Mouse (Mus musculus) midbrain, embryonic 13.5 days (tissue): ENCODE results near the gene Vim. TPM values are rescaled to one million over a fixed set of nuclear protein-coding genes. Genes with fewer than 3 reads are reported as not detected.

Source experiments
- ATAC-seq: fragments of 200-750 bp; cut with Nextera tagmentation; 2 replicates; pipeline ENCODE4 v1.8.0; 2017; ENCODE audit warnings: mild to moderate bottlenecking, moderate TSS enrichment, moderate library complexity
- H3K27ac ChIP-seq: fragments of 300-500 bp; sonication (generic); 2 replicates; pipeline ENCODE4 v1.5.1; 2015; ENCODE audit warnings: inconsistent platforms, mild to moderate bottlenecking, moderate library complexity
- H3K27me3 ChIP-seq: fragments of 300-500 bp; sonication (generic); 2 replicates; pipeline ENCODE4 v1.6.1; 2015; ENCODE audit warnings: mild to moderate bottlenecking, inconsistent platforms
- H3K36me3 ChIP-seq: fragments of 300-500 bp; sonication (generic); 2 replicates; pipeline ENCODE4 v1.6.1; 2015; ENCODE audit warnings: mild to moderate bottlenecking, inconsistent platforms
- H3K4me1 ChIP-seq: fragments of 300-500 bp; sonication (generic); replicated peaks from 2 replicates; pipeline ENCODE4 v1.6.1; 2015; ENCODE audit warnings: inconsistent platforms
- H3K4me2 ChIP-seq: fragments of 300-500 bp; sonication (generic); replicated peaks from 2 replicates; pipeline ENCODE4 v1.6.1; 2015; ENCODE audit warnings: moderate library complexity, mild to moderate bottlenecking, inconsistent platforms
- H3K4me3 ChIP-seq: fragments of 300-500 bp; sonication (generic); replicated peaks from 2 replicates; pipeline ENCODE4 v1.5.1; 2015; ENCODE audit warnings: mild to moderate bottlenecking, inconsistent platforms
- H3K9ac ChIP-seq: fragments of 300-500 bp; sonication (generic); replicated peaks from 2 replicates; pipeline ENCODE4 v1.6.1; 2015; ENCODE audit warnings: mild to moderate bottlenecking, inconsistent platforms
- H3K9me3 ChIP-seq: fragments of 300-500 bp; sonication (generic); 2 replicates; pipeline ENCODE4 v1.6.1; 2016; ENCODE audit warnings: mild to moderate bottlenecking, inconsistent platforms
- WGBS: fragments of 180-500 bp; shearing (Covaris S2); methylation state at CpG from one replicate; pipeline ENCODE4 v1.1.7; 2015; 5-methylcytosine and 5-hydroxymethylcytosine counted together
- polyA plus RNA-seq: library from polyadenylated mRNA; unstranded; fragments of >200 nt; fragmentation: Nextera tagmentation; extraction: Ambion mirVana; gene quantifications from 2 replicates; pipeline ENCODE4 v1.2.1, GENCODE M21; 2015

Vim gene
- polyA plus RNA-seq, 1 experiment from 2014 or later: 781 TPM

GRCm38 (mm10) chr2:13544193-13544824, 29.4 kb upstream of the Vim start, which contains the start of gene Trdmt1:
TSS of gene Trdmt1 (minus strand) at chr2:13544668.
- H3K27me3 ChIP-seq: no peaks in the 10 kb centered on the region
- no peaks in the 10 kb centered on the region for H3K36me3 ChIP-seq
- under 1% methylated on average over 39 of the region's 39 CpGs for WGBS
- peak; percentile 99 for ATAC-seq
- H3K27ac ChIP-seq: peak within 1 kb of the TSS; percentile 90
- peak within 1 kb of the TSS; percentile 55 for H3K4me3 ChIP-seq
- H3K4me1 ChIP-seq: peaks cover 13% of the 10 kb centered on the region
- H3K9me3 ChIP-seq: no peaks in the 10 kb centered on the region
- peak within 1 kb of the TSS; percentile 61 for H3K4me2 ChIP-seq
- H3K9ac ChIP-seq: peak within 1 kb of the TSS; percentile 74

GRCm38 (mm10) chr2:13548749-13549148, 25.0 kb upstream of the Vim start:
- H3K4me1 ChIP-seq: peaks cover 11% of the 10 kb centered on the region
- H3K27ac ChIP-seq: no peak overlapping the region
- 69% methylated on average over 3 of the region's 3 CpGs for WGBS
- ATAC-seq: no peak
- H3K9ac ChIP-seq: no peak overlapping the region
- no peaks in the 10 kb centered on the region for H3K36me3 ChIP-seq
- no peaks in the 10 kb centered on the region for H3K9me3 ChIP-seq
- no peak overlapping the region for H3K4me3 ChIP-seq
- H3K4me2 ChIP-seq: no peak overlapping the region
- H3K27me3 ChIP-seq: no peaks in the 10 kb centered on the region

- Histone ChIP-seq H3K4me1 (no peaks in the 10 kb centered on the region), H3K27me3 (no peaks in the 10 kb centered on the region), H3K4me3 (no peak overlapping the region), H3K4me2 (no peak overlapping the region), H3K27ac (no peak overlapping the region), H3K9ac (no peak overlapping the region), H3K9me3 (no peaks in the 10 kb centered on the region), H3K36me3 (no peaks in the 10 kb centered on the region)
- no peak for ATAC-seq
- WGBS: 64% methylated on average over 2 of the region's 2 CpGs
These were observed 19.8 kb upstream of the Vim start for GRCm38 (mm10) chr2:13553966-13554365.

- Histone ChIP-seq H3K4me1 (no peaks in the 10 kb centered on the region), H3K27ac (no peak overlapping the region), H3K9me3 (no peaks in the 10 kb centered on the region), H3K36me3 (no peaks in the 10 kb centered on the region), H3K4me2 (no peak overlapping the region), H3K9ac (no peak overlapping the region), H3K27me3 (no peaks in the 10 kb centered on the region), H3K4me3 (no peak overlapping the region)
- ATAC-seq: no peak
These were observed 17.5 kb upstream of the Vim start for GRCm38 (mm10) chr2:13556239-13556638.

GRCm38 (mm10) chr2:13557145-13558030, 16.3 kb upstream of the Vim start:
- Histone ChIP-seq H3K9ac (no peak overlapping the region), H3K9me3 (no peaks in the 10 kb centered on the region), H3K27ac (no peak overlapping the region), H3K4me1 (no peaks in the 10 kb centered on the region), H3K4me3 (no peak overlapping the region), H3K4me2 (no peak overlapping the region), H3K36me3 (no peaks in the 10 kb centered on the region), H3K27me3 (no peaks in the 10 kb centered on the region)
- 84% methylated on average over 9 of the region's 9 CpGs for WGBS
- no peak for ATAC-seq

- H3K4me3 ChIP-seq: no peak overlapping the region
- no peak for ATAC-seq
- WGBS: 46% methylated on average over 5 of the region's 5 CpGs
These were observed 15.0 kb upstream of the Vim start for GRCm38 (mm10) chr2:13558607-13559262.

GRCm38 (mm10) chr2:13559303-13559702, 14.4 kb upstream of the Vim start:
- no peak for ATAC-seq
- Histone ChIP-seq H3K4me3 (no peak overlapping the region), H3K27me3 (no peaks in the 10 kb centered on the region), H3K9ac (no peak overlapping the region), H3K4me2 (no peak overlapping the region), H3K36me3 (no peaks in the 10 kb centered on the region), H3K9me3 (no peaks in the 10 kb centered on the region), H3K4me1 (no peaks in the 10 kb centered on the region), H3K27ac (no peak overlapping the region)
- 93% methylated on average over 5 of the region's 5 CpGs for WGBS

More at GRCm38 (mm10) chr2:13558607-13559262, 15.0 kb upstream of the Vim start:
- no peaks in the 10 kb centered on the region for H3K4me1 ChIP-seq
- H3K9ac ChIP-seq: no peak overlapping the region
- H3K27ac ChIP-seq: no peak overlapping the region
- no peaks in the 10 kb centered on the region for H3K27me3 ChIP-seq
- no peaks in the 10 kb centered on the region for H3K36me3 ChIP-seq
- H3K4me2 ChIP-seq: no peak overlapping the region
- no peaks in the 10 kb centered on the region for H3K9me3 ChIP-seq

- no peak overlapping the region for H3K9ac ChIP-seq
- H3K4me1 ChIP-seq: no peaks in the 10 kb centered on the region
- no peaks in the 10 kb centered on the region for H3K36me3 ChIP-seq
- no peak overlapping the region for H3K4me3 ChIP-seq
- H3K27me3 ChIP-seq: no peaks in the 10 kb centered on the region
- WGBS: 76% methylated on average over 5 of the region's 5 CpGs
- ATAC-seq: no peak
- no peaks in the 10 kb centered on the region for H3K9me3 ChIP-seq
- no peak overlapping the region for H3K4me2 ChIP-seq
- H3K27ac ChIP-seq: no peak overlapping the region
These were observed 14.0 kb upstream of the Vim start for GRCm38 (mm10) chr2:13559729-13560128.

- Histone ChIP-seq H3K36me3 (no peaks in the 10 kb centered on the region), H3K4me2 (no peak overlapping the region), H3K4me1 (no peaks in the 10 kb centered on the region), H3K27ac (no peak overlapping the region), H3K27me3 (no peaks in the 10 kb centered on the region), H3K9ac (no peak overlapping the region), H3K4me3 (no peak overlapping the region), H3K9me3 (no peaks in the 10 kb centered on the region)
- WGBS: 96% methylated on average over 2 of the region's 2 CpGs
- no peak for ATAC-seq
These were observed 13.3 kb upstream of the Vim start for GRCm38 (mm10) chr2:13560396-13560795.

GRCm38 (mm10) chr2:13570122-13570521, 3.6 kb upstream of the Vim start:
- Histone ChIP-seq H3K9ac (no peak overlapping the region), H3K9me3 (no peaks in the 10 kb centered on the region), H3K4me1 (peaks cover 23% of the 10 kb centered on the region), H3K27me3 (no peaks in the 10 kb centered on the region), H3K4me3 (no peak overlapping the region), H3K36me3 (no peaks in the 10 kb centered on the region), H3K27ac (no peak overlapping the region), H3K4me2 (no peak overlapping the region)
- 82% methylated on average over 2 of the region's 2 CpGs for WGBS
- ATAC-seq: no peak

- Histone ChIP-seq H3K27me3 (no peaks in the 10 kb centered on the region), H3K36me3 (peaks cover under 1% of the 10 kb centered on the region; the same call in 1 of the 2 replicates), H3K27ac (peak overlapping the region; percentile 94), H3K4me1 (peaks cover 35% of the 10 kb centered on the region), H3K9me3 (no peaks in the 10 kb centered on the region), H3K4me2 (peak overlapping the region; percentile 78), H3K4me3 (no peak overlapping the region), H3K9ac (no peak overlapping the region)
- WGBS: 2% methylated on average over 4 of the region's 4 CpGs
- ATAC-seq: no peak
These were observed 1.6 kb upstream of the Vim start for GRCm38 (mm10) chr2:13572101-13572553.
